Mouse (Mus musculus): ENCODE results near the gene Nap1l5. TPM values are rescaled to one million over a fixed set of nuclear protein-coding genes. Genes with fewer than 3 reads are reported as not detected.

Gene Nap1l5
- polyA plus RNA-seq, 1 experiment, result not detected

GRCm38 (mm10) chr6:58933189-58933913, 26.5 kb upstream of the Nap1l5 start:
- Histone ChIP-seq H3K9me3 (ENCODE audit: control insufficient read depth, low read length) (no peaks in the 10 kb centered on the region), H3K4me3 (replicated peaks) (no peak overlapping the region), H3K4me1 (ENCODE audit: control insufficient read depth) (no peaks in the 10 kb centered on the region), H3K36me3 (ENCODE audit: control insufficient read depth) (no peaks in the 10 kb centered on the region), H3K27me3 (ENCODE audit: control insufficient read depth) (no peaks in the 10 kb centered on the region)
- no peak for TF ChIP-seq TAL1 (IDR thresholded peaks at IDR 0.05; ENCODE audit: low read length)
- no peak for TF ChIP-seq GATA1 (IDR thresholded peaks at IDR 0.05; ENCODE audit: low read length)

- TF ChIP-seq TAL1 (IDR thresholded peaks at IDR 0.05; ENCODE audit: low read length), result no peak
These were observed 25.8 kb upstream of the Nap1l5 start for GRCm38 (mm10) chr6:58932515-58933188.

DNA sequence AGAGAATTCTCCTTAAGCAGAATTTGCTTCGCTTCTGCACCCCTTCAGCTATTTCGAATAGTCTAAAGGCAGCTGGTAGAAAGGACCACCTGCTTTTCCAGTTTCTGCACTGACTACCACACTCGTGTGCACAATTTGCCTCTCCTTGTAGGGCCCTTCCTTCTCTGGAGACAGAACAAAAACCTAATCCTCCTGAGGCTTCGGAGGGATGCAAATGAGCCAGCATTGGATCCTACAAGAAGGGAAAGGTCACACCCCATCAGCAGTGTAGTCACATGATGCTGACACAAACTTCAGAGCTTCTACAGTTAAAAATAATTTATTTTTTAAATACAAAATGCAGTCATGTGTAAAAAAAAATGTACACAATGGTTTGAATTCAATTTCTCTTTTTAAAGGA, 24.3 kb upstream of the Nap1l5 start:
- Histone ChIP-seq H3K36me3 (ENCODE audit: control insufficient read depth) (no peaks in the 10 kb centered on the region), H3K27me3 (ENCODE audit: control insufficient read depth) (no peaks in the 10 kb centered on the region), H3K4me3 (replicated peaks) (no peak overlapping the region), H3K4me1 (ENCODE audit: control insufficient read depth) (no peaks in the 10 kb centered on the region), H3K9me3 (ENCODE audit: control insufficient read depth, low read length) (no peaks in the 10 kb centered on the region)
- no peak for TF ChIP-seq GATA1 (IDR thresholded peaks at IDR 0.05; ENCODE audit: low read length)
- no peak for TF ChIP-seq TAL1 (IDR thresholded peaks at IDR 0.05; ENCODE audit: low read length)

More at GRCm38 (mm10) chr6:58932515-58933188, 25.8 kb upstream of the Nap1l5 start:
- no peaks in the 10 kb centered on the region for H3K4me1 ChIP-seq (ENCODE audit: control insufficient read depth)
- H3K27me3 ChIP-seq (ENCODE audit: control insufficient read depth), result no peaks in the 10 kb centered on the region
- no peaks in the 10 kb centered on the region for H3K36me3 ChIP-seq (ENCODE audit: control insufficient read depth)
- no peak overlapping the region for H3K4me3 ChIP-seq (replicated peaks)
- no peaks in the 10 kb centered on the region for H3K9me3 ChIP-seq (ENCODE audit: control insufficient read depth, low read length)

GRCm38 (mm10) chr6:58929911-58930431, 23.1 kb upstream of the Nap1l5 start:
- TF ChIP-seq GATA1 (IDR thresholded peaks at IDR 0.05; ENCODE audit: low read length), result no peak
- no peak overlapping the region for H3K4me3 ChIP-seq (replicated peaks)
- H3K9me3 ChIP-seq (ENCODE audit: control insufficient read depth, low read length), result no peaks in the 10 kb centered on the region

GRCm38 (mm10) chr6:58927881-58928280, 21.0 kb upstream of the Nap1l5 start:
- TF ChIP-seq GATA1 (IDR thresholded peaks at IDR 0.05; ENCODE audit: low read length) (no peak), TAL1 (IDR thresholded peaks at IDR 0.05; ENCODE audit: low read length) (no peak)
- no peaks in the 10 kb centered on the region for H3K36me3 ChIP-seq (ENCODE audit: control insufficient read depth)
- H3K4me1 ChIP-seq (ENCODE audit: control insufficient read depth), result no peaks in the 10 kb centered on the region
- no peaks in the 10 kb centered on the region for H3K9me3 ChIP-seq (ENCODE audit: control insufficient read depth, low read length)
- H3K27me3 ChIP-seq (ENCODE audit: control insufficient read depth), result no peaks in the 10 kb centered on the region
- H3K4me3 ChIP-seq (replicated peaks), result no peak overlapping the region

More at GRCm38 (mm10) chr6:58929911-58930431, 23.1 kb upstream of the Nap1l5 start:
- no peaks in the 10 kb centered on the region for H3K4me1 ChIP-seq (ENCODE audit: control insufficient read depth)
- no peaks in the 10 kb centered on the region for H3K27me3 ChIP-seq (ENCODE audit: control insufficient read depth)
- no peaks in the 10 kb centered on the region for H3K36me3 ChIP-seq (ENCODE audit: control insufficient read depth)

- no peaks in the 10 kb centered on the region for H3K36me3 ChIP-seq (ENCODE audit: control insufficient read depth)
- H3K9me3 ChIP-seq (ENCODE audit: control insufficient read depth, low read length), result no peaks in the 10 kb centered on the region
- H3K27me3 ChIP-seq (ENCODE audit: control insufficient read depth), result no peaks in the 10 kb centered on the region
- TF ChIP-seq TAL1 (IDR thresholded peaks at IDR 0.05; ENCODE audit: low read length) (no peak), GATA1 (IDR thresholded peaks at IDR 0.05; ENCODE audit: low read length) (no peak)
- H3K4me3 ChIP-seq (replicated peaks), result no peak overlapping the region
- no peaks in the 10 kb centered on the region for H3K4me1 ChIP-seq (ENCODE audit: control insufficient read depth)
These were observed 15.6 kb upstream of the Nap1l5 start for GRCm38 (mm10) chr6:58922511-58922910.

- Histone ChIP-seq H3K4me1 (ENCODE audit: control insufficient read depth) (no peaks in the 10 kb centered on the region), H3K9me3 (ENCODE audit: control insufficient read depth, low read length) (no peaks in the 10 kb centered on the region), H3K27me3 (ENCODE audit: control insufficient read depth) (no peaks in the 10 kb centered on the region), H3K4me3 (replicated peaks) (no peak overlapping the region), H3K36me3 (ENCODE audit: control insufficient read depth) (no peaks in the 10 kb centered on the region)
- no peak for TF ChIP-seq TAL1 (IDR thresholded peaks at IDR 0.05; ENCODE audit: low read length)
- no peak for TF ChIP-seq GATA1 (IDR thresholded peaks at IDR 0.05; ENCODE audit: low read length)
These were observed 14.7 kb upstream of the Nap1l5 start for GRCm38 (mm10) chr6:58921623-58922022.

DNA sequence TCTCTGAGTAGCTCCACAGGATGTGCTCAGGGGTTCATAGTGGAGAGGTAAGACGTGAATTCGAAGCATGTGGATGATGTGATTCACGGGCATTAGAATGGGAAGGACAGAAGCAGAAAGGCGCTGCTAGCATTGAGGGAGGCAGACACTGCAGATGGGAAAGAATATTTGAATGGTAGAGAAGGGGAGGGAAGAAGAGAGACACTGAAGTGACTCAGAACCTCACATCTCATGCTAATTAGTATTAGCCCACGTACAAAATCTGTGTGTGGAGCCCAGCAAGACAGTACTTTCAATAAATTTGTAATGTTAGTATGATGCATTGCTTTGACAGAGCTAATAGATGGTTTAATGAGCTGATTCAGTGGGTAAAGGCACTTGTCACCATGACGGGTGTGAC, 13.9 kb upstream of the Nap1l5 start:
- TF ChIP-seq GATA1 (IDR thresholded peaks at IDR 0.05; ENCODE audit: low read length) (no peak), TAL1 (IDR thresholded peaks at IDR 0.05; ENCODE audit: low read length) (no peak)
- no peaks in the 10 kb centered on the region for H3K4me1 ChIP-seq (ENCODE audit: control insufficient read depth)
- H3K4me3 ChIP-seq (replicated peaks), result no peak overlapping the region
- no peaks in the 10 kb centered on the region for H3K9me3 ChIP-seq (ENCODE audit: control insufficient read depth, low read length)
- no peaks in the 10 kb centered on the region; the same call in 1 of the 2 replicates for H3K36me3 ChIP-seq (ENCODE audit: control insufficient read depth)
- no peaks in the 10 kb centered on the region for H3K27me3 ChIP-seq (ENCODE audit: control insufficient read depth)

- Histone ChIP-seq H3K9me3 (ENCODE audit: control insufficient read depth, low read length) (no peaks in the 10 kb centered on the region), H3K4me3 (replicated peaks) (no peak overlapping the region)
- TF ChIP-seq TAL1 (IDR thresholded peaks at IDR 0.05; ENCODE audit: low read length) (no peak), GATA1 (IDR thresholded peaks at IDR 0.05; ENCODE audit: low read length) (no peak)
These were observed 9.6 kb upstream of the Nap1l5 start for GRCm38 (mm10) chr6:58916498-58916897.

More at GRCm38 (mm10) chr6:58916498-58916897, 9.6 kb upstream of the Nap1l5 start:
- Histone ChIP-seq H3K27me3 (ENCODE audit: control insufficient read depth) (no peaks in the 10 kb centered on the region), H3K36me3 (ENCODE audit: control insufficient read depth) (no peaks in the 10 kb centered on the region; the same call in 1 of the 2 replicates), H3K4me1 (ENCODE audit: control insufficient read depth) (no peaks in the 10 kb centered on the region)

Measured in erythroblast, embryonic 14.5 days (primary cell).